Mouse (Mus musculus) right cerebral cortex, postnatal 36 days (tissue): ENCODE data around the gene Vcl.

Source experiments
- DNase-seq, 2 experiments: peaks; one replicate each; pipeline ENCODE4 v3.0.0; 2022; ENCODE audit warnings: low spot score in 2 of 2, mixed read lengths in 1 of 2

Vcl gene

GRCm38 (mm10) chr14:20938860-20939259, 9.7 kb downstream of the Vcl start:
- DNase-seq = no peak

- no peak for DNase-seq
Measured at GRCm38 (mm10) chr14:20945296-20945695, 16.1 kb downstream of the Vcl start.

- no peak for DNase-seq
Measured at GRCm38 (mm10) chr14:20956021-20956420, 26.8 kb downstream of the Vcl start.

- no peak for DNase-seq
Measured at GRCm38 (mm10) chr14:20958971-20959370, 29.8 kb downstream of the Vcl start.

- DNase-seq = no peak
Measured at GRCm38 (mm10) chr14:20962466-20962865, 33.3 kb downstream of the Vcl start.

GRCm38 (mm10) chr14:20962906-20963305, 33.7 kb downstream of the Vcl start:
- DNase-seq = no peak

GRCm38 (mm10) chr14:20963863-20964262, 34.7 kb downstream of the Vcl start:
- no peak for DNase-seq

GRCm38 (mm10) chr14:20964285-20964684, 35.1 kb downstream of the Vcl start:
- DNase-seq = no peak

GRCm38 (mm10) chr14:20966959-20967670, 37.9 kb downstream of the Vcl start:
- DNase-seq = no peak

- DNase-seq = no peak
Measured at GRCm38 (mm10) chr14:20969066-20969465, 39.9 kb downstream of the Vcl start.

GRCm38 (mm10) chr14:20970389-20970788, 41.2 kb downstream of the Vcl start:
- no peak for DNase-seq

- DNase-seq = peak; percentile 22 to 44
Measured at GRCm38 (mm10) chr14:20970927-20971326, 41.7 kb downstream of the Vcl start.

- no peak for DNase-seq
Measured at GRCm38 (mm10) chr14:20973821-20974220, 44.6 kb downstream of the Vcl start.

- no peak for DNase-seq
Measured at GRCm38 (mm10) chr14:20976741-20977140, 47.5 kb downstream of the Vcl start.

- DNase-seq = no peak
Measured at GRCm38 (mm10) chr14:20977726-20978125, 48.5 kb downstream of the Vcl start.

GRCm38 (mm10) chr14:20983832-20984231, 54.6 kb downstream of the Vcl start:
- peak in 1 of 2 experiments; percentile 16 for DNase-seq

GRCm38 (mm10) chr14:20985482-20985881, 56.3 kb downstream of the Vcl start:
- no peak for DNase-seq

GRCm38 (mm10) chr14:20991492-20991891, 62.3 kb downstream of the Vcl start:
- DNase-seq = no peak

- peak in 1 of 2 experiments; percentile 25 for DNase-seq
Measured at GRCm38 (mm10) chr14:20993067-20993691, 64.0 kb downstream of the Vcl start.

- no peak for DNase-seq
Measured at GRCm38 (mm10) chr14:20994475-20994874, 65.3 kb downstream of the Vcl start.

- DNase-seq = no peak
Measured at GRCm38 (mm10) chr14:20995497-20995896, 66.3 kb downstream of the Vcl start.

GRCm38 (mm10) chr14:20996361-20996760, 67.2 kb downstream of the Vcl start:
- DNase-seq = no peak

GRCm38 (mm10) chr14:20997548-20997947, 68.3 kb downstream of the Vcl start:
- no peak for DNase-seq
